Mouse (Mus musculus): Measurements from ENCODE around the gene Ift140. TPM values are rescaled to one million over a fixed set of nuclear protein-coding genes. Genes with fewer than 3 reads are reported as not detected.

Ift140 gene
- polyA plus RNA-seq, 1 experiment from 2014 or later, result 21.2 TPM

- no peak overlapping the region for H3K9ac ChIP-seq (ENCODE audit: low read length)
- H3K4me2 ChIP-seq, result no peak overlapping the region
- no peaks in the 10 kb centered on the region for H3K4me1 ChIP-seq (ENCODE audit: control insufficient read depth, insufficient read depth, low read length)
- no peak overlapping the region for H3K4me3 ChIP-seq (ENCODE audit: low read depth, low read length)
- no peaks in the 10 kb centered on the region for H3K36me3 ChIP-seq (ENCODE audit: control insufficient read depth, insufficient read depth, low read length)
- ATAC-seq (ENCODE audit: low FRiP score) (no peak), DNase-seq (ENCODE audit: low spot score, missing footprints) (no peak)
- H3K9me3 ChIP-seq (ENCODE audit: control insufficient read depth, low read length), result no peaks in the 10 kb centered on the region
- no peaks in the 10 kb centered on the region for H3K27me3 ChIP-seq (ENCODE audit: control insufficient read depth, insufficient read depth, low read length)
- 68% methylated on average over 4 of the region's 4 CpGs for WGBS
- H3K27ac ChIP-seq (ENCODE audit: low read depth, low read length), result no peak overlapping the region
These were observed 20.3 kb downstream of the Ift140 start for GRCm38 (mm10) chr17:25036183-25036582.

GRCm38 (mm10) chr17:25044879-25045278, 29.0 kb downstream of the Ift140 start:
- no peaks in the 10 kb centered on the region for H3K4me1 ChIP-seq (ENCODE audit: control insufficient read depth, insufficient read depth, low read length)
- no peaks in the 10 kb centered on the region for H3K27me3 ChIP-seq (ENCODE audit: control insufficient read depth, insufficient read depth, low read length)
- WGBS, result 77% methylated on average over 7 of the region's 7 CpGs
- H3K36me3 ChIP-seq (ENCODE audit: control insufficient read depth, insufficient read depth, low read length), result peaks cover 3% of the 10 kb centered on the region; the same call in 1 of the 2 replicates
- ATAC-seq (ENCODE audit: low FRiP score), result no peak
- no peak for DNase-seq (ENCODE audit: low spot score, missing footprints)
- no peaks in the 10 kb centered on the region for H3K9me3 ChIP-seq (ENCODE audit: control insufficient read depth, low read length)
- no peak overlapping the region for H3K4me3 ChIP-seq (ENCODE audit: low read depth, low read length)
- H3K9ac ChIP-seq (ENCODE audit: low read length), result no peak overlapping the region
- H3K27ac ChIP-seq (ENCODE audit: low read depth, low read length), result no peak overlapping the region
- H3K4me2 ChIP-seq, result no peak overlapping the region

- 89% methylated on average over 4 of the region's 4 CpGs for WGBS
These were observed 29.4 kb downstream of the Ift140 start for GRCm38 (mm10) chr17:25045281-25045680.

GRCm38 (mm10) chr17:25047143-25047542, 31.3 kb downstream of the Ift140 start:
- H3K4me3 ChIP-seq (ENCODE audit: low read depth, low read length), result no peak overlapping the region
- no peak overlapping the region for H3K4me2 ChIP-seq
- H3K4me1 ChIP-seq (ENCODE audit: control insufficient read depth, insufficient read depth, low read length), result no peaks in the 10 kb centered on the region
- no peaks in the 10 kb centered on the region for H3K27me3 ChIP-seq (ENCODE audit: control insufficient read depth, insufficient read depth, low read length)
- WGBS, result 89% methylated on average over 5 of the region's 6 CpGs
- H3K9ac ChIP-seq (ENCODE audit: low read length), result no peak overlapping the region
- no peak for DNase-seq (ENCODE audit: low spot score, missing footprints)
- no peak overlapping the region for H3K27ac ChIP-seq (ENCODE audit: low read depth, low read length)
- no peaks in the 10 kb centered on the region for H3K9me3 ChIP-seq (ENCODE audit: control insufficient read depth, low read length)
- no peak for ATAC-seq (ENCODE audit: low FRiP score)
- peaks cover 3% of the 10 kb centered on the region; the same call in 1 of the 2 replicates for H3K36me3 ChIP-seq (ENCODE audit: control insufficient read depth, insufficient read depth, low read length)

More at GRCm38 (mm10) chr17:25045281-25045680, 29.4 kb downstream of the Ift140 start:
- DNase-seq (ENCODE audit: low spot score, missing footprints), result no peak
- Histone ChIP-seq H3K9ac (ENCODE audit: low read length) (no peak overlapping the region), H3K4me2 (no peak overlapping the region), H3K27ac (ENCODE audit: low read depth, low read length) (no peak overlapping the region), H3K27me3 (ENCODE audit: control insufficient read depth, insufficient read depth, low read length) (no peaks in the 10 kb centered on the region), H3K9me3 (ENCODE audit: control insufficient read depth, low read length) (no peaks in the 10 kb centered on the region), H3K36me3 (ENCODE audit: control insufficient read depth, insufficient read depth, low read length) (peaks cover 3% of the 10 kb centered on the region; the same call in 1 of the 2 replicates), H3K4me3 (ENCODE audit: low read depth, low read length) (no peak overlapping the region), H3K4me1 (ENCODE audit: control insufficient read depth, insufficient read depth, low read length) (no peaks in the 10 kb centered on the region)
- no peak for ATAC-seq (ENCODE audit: low FRiP score)

- WGBS, result 85% methylated on average over 9 of the region's 9 CpGs
- no peaks in the 10 kb centered on the region for H3K9me3 ChIP-seq (ENCODE audit: control insufficient read depth, low read length)
- H3K36me3 ChIP-seq (ENCODE audit: control insufficient read depth, insufficient read depth, low read length), result peaks cover 5% of the 10 kb centered on the region; the same call in 1 of the 2 replicates
- no peak overlapping the region for H3K4me2 ChIP-seq
- H3K4me1 ChIP-seq (ENCODE audit: control insufficient read depth, insufficient read depth, low read length), result no peaks in the 10 kb centered on the region
- no peak for ATAC-seq (ENCODE audit: low FRiP score)
- H3K27me3 ChIP-seq (ENCODE audit: control insufficient read depth, insufficient read depth, low read length), result no peaks in the 10 kb centered on the region
- H3K27ac ChIP-seq (ENCODE audit: low read depth, low read length), result no peak overlapping the region
- no peak overlapping the region for H3K9ac ChIP-seq (ENCODE audit: low read length)
- DNase-seq (ENCODE audit: low spot score, missing footprints), result no peak
- no peak overlapping the region for H3K4me3 ChIP-seq (ENCODE audit: low read depth, low read length)
These were observed 37.4 kb downstream of the Ift140 start for GRCm38 (mm10) chr17:25053274-25053673.

GRCm38 (mm10) chr17:25057041-25057440, 41.2 kb downstream of the Ift140 start:
- Histone ChIP-seq H3K4me3 (ENCODE audit: low read depth, low read length) (no peak overlapping the region), H3K9me3 (ENCODE audit: control insufficient read depth, low read length) (no peaks in the 10 kb centered on the region), H3K4me2 (no peak overlapping the region), H3K9ac (ENCODE audit: low read length) (no peak overlapping the region), H3K4me1 (ENCODE audit: control insufficient read depth, insufficient read depth, low read length) (no peaks in the 10 kb centered on the region), H3K27ac (ENCODE audit: low read depth, low read length) (no peak overlapping the region), H3K27me3 (ENCODE audit: control insufficient read depth, insufficient read depth, low read length) (no peaks in the 10 kb centered on the region), H3K36me3 (ENCODE audit: control insufficient read depth, insufficient read depth, low read length) (peaks cover 2% of the 10 kb centered on the region; the same call in 1 of the 2 replicates)
- DNase-seq (ENCODE audit: low spot score, missing footprints) (no peak), ATAC-seq (ENCODE audit: low FRiP score) (no peak)
- WGBS, result 91% methylated on average over 6 of the region's 6 CpGs

GRCm38 (mm10) chr17:25063261-25063660, 47.4 kb downstream of the Ift140 start:
- Histone ChIP-seq H3K4me2 (no peak overlapping the region), H3K9ac (ENCODE audit: low read length) (no peak overlapping the region), H3K9me3 (ENCODE audit: control insufficient read depth, low read length) (no peaks in the 10 kb centered on the region), H3K27me3 (ENCODE audit: control insufficient read depth, insufficient read depth, low read length) (no peaks in the 10 kb centered on the region), H3K4me3 (ENCODE audit: low read depth, low read length) (no peak overlapping the region), H3K27ac (ENCODE audit: low read depth, low read length) (no peak overlapping the region), H3K4me1 (ENCODE audit: control insufficient read depth, insufficient read depth, low read length) (no peaks in the 10 kb centered on the region), H3K36me3 (ENCODE audit: control insufficient read depth, insufficient read depth, low read length) (no peaks in the 10 kb centered on the region; the same call in 1 of the 2 replicates)
- 88% methylated on average over 4 of the region's 4 CpGs for WGBS
- DNase-seq (ENCODE audit: low spot score, missing footprints) (no peak), ATAC-seq (ENCODE audit: low FRiP score) (no peak)

- no peaks in the 10 kb centered on the region; the same call in 1 of the 2 replicates for H3K36me3 ChIP-seq (ENCODE audit: control insufficient read depth, insufficient read depth, low read length)
- ATAC-seq (ENCODE audit: low FRiP score), result no peak
- no peak for DNase-seq (ENCODE audit: low spot score, missing footprints)
- no peak overlapping the region for H3K4me3 ChIP-seq (ENCODE audit: low read depth, low read length)
- H3K27ac ChIP-seq (ENCODE audit: low read depth, low read length), result no peak overlapping the region
- H3K9ac ChIP-seq (ENCODE audit: low read length), result no peak overlapping the region
- WGBS, result 95% methylated on average over 12 of the region's 12 CpGs
- H3K4me1 ChIP-seq (ENCODE audit: control insufficient read depth, insufficient read depth, low read length), result no peaks in the 10 kb centered on the region
- no peak overlapping the region for H3K4me2 ChIP-seq
- no peaks in the 10 kb centered on the region for H3K9me3 ChIP-seq (ENCODE audit: control insufficient read depth, low read length)
- H3K27me3 ChIP-seq (ENCODE audit: control insufficient read depth, insufficient read depth, low read length), result no peaks in the 10 kb centered on the region
These were observed 48.0 kb downstream of the Ift140 start for GRCm38 (mm10) chr17:25063872-25064271.

- ATAC-seq (ENCODE audit: low FRiP score) (no peak), DNase-seq (ENCODE audit: low spot score, missing footprints) (no peak)
- WGBS, result 82% methylated on average over 9 of the region's 9 CpGs
These were observed 48.5 kb downstream of the Ift140 start for GRCm38 (mm10) chr17:25064351-25064750.

More at GRCm38 (mm10) chr17:25064351-25064750, 48.5 kb downstream of the Ift140 start:
- Histone ChIP-seq H3K36me3 (ENCODE audit: control insufficient read depth, insufficient read depth, low read length) (no peaks in the 10 kb centered on the region; the same call in 1 of the 2 replicates), H3K4me2 (no peak overlapping the region), H3K27me3 (ENCODE audit: control insufficient read depth, insufficient read depth, low read length) (no peaks in the 10 kb centered on the region), H3K9ac (ENCODE audit: low read length) (no peak overlapping the region), H3K27ac (ENCODE audit: low read depth, low read length) (no peak overlapping the region), H3K4me1 (ENCODE audit: control insufficient read depth, insufficient read depth, low read length) (no peaks in the 10 kb centered on the region), H3K9me3 (ENCODE audit: control insufficient read depth, low read length) (no peaks in the 10 kb centered on the region), H3K4me3 (ENCODE audit: low read depth, low read length) (no peak overlapping the region)

Measured in midbrain, embryonic 11.5 days (tissue).